Mouse (Mus musculus): ENCODE results near the gene Syne3.

Gene Syne3

DNA sequence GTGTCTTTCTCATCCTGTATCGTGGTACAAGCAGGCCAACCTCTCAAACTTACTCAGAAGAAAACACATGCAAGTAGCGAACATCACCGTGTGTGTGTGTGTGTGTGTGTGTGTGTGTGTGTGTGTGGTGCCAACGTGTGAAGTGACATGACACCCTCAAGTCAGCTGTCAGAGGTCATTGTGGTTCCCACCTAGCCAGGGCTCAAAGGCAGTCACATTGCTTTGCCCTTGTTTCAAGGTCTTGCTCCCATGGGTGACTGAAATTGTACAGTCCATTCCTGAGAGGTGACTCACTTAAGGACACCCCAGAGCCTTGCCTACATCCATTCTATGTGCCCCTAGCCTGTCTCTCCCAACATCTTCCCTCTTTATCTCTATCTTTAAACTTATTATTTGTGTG lies 40.0 kb downstream of the Syne3 start:
- DNase-seq (ENCODE audit: low spot score in 2 of 2) = no peak

DNA sequence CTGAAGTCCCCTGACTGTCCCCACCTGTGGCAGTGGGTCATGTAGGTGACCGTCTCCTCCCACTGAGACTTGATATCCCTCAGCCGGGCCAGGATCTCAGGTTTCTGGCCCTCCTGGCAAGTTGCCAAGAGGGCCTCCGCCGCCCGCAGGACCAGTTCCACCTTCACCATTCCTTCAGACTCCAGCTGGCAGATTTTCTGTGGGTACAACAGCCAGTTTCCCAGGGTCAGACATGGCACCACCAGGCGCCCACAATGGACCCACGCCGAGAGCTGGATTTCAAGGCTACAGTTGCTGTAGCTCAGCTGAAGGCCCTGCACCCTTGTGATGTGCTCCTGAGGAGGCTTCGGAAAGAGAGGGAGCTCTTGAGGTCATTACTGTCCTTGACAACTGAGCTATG lies 40.4 kb downstream of the Syne3 start:
- no peak for DNase-seq (ENCODE audit: low spot score in 2 of 2)

DNA sequence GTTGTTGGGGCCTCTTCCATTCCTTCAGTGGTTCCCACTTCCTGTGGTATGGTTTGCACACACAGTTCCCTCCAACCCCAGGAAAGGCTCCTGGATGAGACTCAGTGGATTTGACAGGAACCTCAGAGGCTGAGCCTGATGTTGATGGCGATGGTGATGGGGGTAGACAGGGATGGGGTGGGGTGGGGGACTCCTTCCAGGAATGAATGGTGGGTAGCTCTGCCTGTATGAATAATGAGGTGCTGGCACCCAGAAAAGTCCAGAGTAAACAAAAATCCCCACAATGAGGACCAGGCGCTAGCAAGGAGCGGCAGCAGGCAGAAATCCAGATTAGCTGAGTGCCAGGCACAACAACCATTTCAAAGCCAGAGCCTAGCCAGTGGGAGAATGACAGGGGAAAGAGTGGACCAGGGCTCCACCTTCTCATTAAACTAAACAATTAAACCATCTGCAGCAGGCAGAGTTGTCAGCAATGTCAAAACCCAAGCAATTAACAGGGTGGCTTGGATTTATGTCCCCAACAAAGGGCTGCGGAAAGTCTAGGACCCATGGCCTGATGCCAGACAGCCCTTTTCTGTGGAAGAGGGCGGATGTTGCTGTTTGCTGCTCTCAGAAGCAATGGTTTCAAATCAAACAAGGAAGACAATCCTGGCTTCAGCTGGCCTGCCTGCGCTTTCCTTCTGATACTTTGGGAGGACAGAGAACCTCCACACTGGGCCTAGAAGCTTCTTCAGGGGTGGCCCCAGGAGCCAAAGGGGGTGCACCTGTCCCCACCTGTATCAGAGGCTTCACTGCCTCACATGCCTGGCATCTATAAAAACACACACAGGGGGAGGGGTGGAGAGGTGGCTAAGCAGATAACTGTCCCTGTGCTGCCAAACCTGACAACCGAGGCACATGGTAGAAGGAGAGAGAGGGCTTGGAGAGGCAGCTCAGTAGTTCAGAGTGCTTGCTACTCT lies 44.4 kb downstream of the Syne3 start:
- DNase-seq (ENCODE audit: low spot score in 2 of 2) = peak in 1 of 2 experiments; percentile 34

DNA sequence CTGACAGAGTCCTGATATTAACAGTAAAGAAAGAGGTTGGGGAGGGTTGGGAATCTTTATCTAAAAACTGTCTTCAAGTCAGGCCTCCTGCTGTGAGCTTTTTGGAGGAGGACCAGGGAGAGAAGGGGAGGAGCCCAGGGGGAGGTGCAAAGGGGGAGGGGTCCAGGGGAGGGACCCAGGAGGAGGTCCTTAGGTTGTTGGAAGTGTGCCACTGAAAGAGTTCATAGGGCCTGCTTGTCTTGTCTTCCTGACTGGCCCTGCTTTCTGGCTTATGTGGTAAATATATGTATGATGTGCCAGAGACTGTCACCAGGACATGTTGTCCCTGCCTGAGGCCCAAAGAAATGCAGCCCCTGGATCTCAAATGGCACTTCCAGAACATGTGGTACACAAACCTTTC lies 49.2 kb downstream of the Syne3 start:
- no peak for DNase-seq (ENCODE audit: low spot score in 2 of 2)

DNA sequence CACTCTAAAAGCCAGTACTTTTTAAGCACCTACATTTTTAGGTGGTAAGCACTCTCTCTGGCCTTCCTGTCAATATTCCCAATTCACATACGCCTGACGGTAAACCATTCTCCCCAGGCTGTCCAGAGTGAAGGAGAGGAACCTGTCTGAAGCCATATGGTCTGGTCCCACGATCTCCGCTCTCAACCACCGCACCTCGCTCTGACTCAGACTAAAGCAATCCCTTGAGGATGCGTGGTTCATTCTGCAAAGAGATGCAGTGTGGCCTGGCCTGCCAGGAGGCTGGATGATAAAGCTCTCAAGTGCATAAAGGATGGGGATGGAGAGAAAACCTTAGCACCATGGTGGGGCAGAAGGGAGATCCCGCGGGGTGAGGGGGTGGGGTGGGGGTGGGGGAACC lies 49.6 kb downstream of the Syne3 start:
- no peak for DNase-seq (ENCODE audit: low spot score in 2 of 2)

DNA sequence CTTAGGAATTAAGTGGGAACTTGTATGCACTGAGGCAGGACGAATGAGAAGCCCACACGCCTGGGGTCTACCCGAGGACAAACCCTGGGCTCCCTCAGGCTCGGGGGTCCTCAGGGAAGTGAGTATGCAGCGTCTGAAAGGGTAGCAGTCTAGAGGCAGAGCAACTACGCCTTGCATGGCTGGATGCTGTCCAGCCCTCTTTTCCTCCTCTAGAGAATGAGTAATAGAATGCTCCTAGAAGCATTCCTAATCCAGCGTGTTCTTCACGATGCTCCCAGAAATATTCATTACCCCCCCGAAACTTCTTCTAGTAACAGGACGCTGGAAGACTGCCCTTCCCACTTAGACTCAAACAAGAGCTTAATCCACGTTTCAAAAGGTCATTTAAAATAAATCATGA lies 51.3 kb downstream of the Syne3 start:
- no peak for DNase-seq (ENCODE audit: low spot score in 2 of 2)

DNA sequence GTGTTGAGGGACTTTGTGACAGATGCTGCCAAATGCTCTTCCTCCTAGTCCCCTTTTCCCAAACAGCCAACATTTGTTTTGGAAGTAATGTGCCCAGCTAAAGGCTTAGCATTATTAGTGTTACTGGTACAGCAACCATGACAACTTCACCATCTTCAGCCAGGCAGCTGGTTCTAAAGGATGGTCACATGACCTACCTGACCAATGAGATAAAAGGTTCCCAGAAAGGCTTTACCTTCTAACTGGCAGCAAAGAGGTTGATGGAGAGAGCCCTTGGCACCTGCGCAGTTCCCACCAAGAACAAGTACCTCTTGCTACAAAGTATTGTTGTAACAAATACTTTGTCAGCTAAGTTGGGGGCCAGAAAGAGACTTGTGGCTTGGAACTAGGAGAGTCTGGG lies 52.4 kb downstream of the Syne3 start:
- DNase-seq (ENCODE audit: low spot score in 2 of 2) = no peak

DNA sequence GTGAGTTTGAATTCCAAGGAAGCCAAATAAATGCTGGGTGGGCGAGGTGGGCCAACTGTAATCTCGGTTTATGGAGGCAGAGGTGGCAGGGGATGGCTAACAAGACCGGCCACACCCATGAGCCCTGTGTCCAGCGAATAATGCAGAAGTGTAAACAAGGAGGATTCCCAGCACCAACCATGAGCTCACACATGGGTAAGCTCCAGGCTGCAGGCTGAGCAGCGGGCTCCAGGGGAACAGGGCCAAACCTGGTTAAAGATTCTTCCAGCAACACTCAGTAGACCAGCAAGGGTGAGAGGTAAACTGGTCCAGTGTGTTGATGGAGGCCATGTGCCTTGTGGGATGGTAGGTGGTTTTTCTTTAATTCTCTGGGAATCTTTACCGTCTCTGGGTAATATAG lies 53.2 kb downstream of the Syne3 start:
- DNase-seq (ENCODE audit: low spot score in 2 of 2) = no peak

DNA sequence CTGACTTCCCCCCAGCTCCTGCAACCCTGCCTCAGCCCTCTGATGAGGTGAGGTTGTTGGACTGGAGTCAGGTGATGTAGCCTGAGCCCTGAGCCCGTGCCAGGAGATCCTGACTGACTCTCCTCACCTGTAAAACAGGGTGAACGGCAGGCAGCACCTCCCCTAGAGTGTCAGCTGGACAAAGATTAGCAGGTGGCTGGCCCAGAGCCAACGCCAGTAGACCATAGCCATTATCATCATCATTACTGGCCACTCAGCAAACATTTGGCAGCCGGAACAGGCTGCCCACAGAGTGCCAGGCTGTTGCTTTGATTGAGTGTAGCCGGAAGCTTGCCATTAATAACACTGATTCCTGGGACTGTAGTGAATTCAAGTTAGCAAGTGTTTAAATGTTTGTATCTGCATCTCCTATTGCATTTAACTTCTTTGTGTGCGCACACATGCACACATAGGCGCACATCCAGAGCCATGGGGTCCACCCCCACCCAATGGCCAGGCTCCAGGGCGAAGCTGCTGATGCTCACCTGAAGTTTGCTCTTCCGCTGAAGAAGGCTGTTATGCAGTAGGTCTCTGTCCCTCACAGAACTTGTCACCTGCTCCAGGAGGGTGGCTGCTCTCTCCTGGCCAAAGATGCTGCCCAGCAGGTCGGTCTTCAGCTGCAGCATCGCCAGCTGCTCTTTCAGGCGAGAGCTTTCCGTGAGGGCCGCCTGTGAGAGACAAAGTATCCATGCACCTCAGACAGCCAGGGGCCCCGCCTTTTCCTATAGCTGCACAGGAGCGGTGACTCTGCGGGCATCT lies 54.4 kb downstream of the Syne3 start:
- no peak for DNase-seq (ENCODE audit: low spot score in 2 of 2)

DNA sequence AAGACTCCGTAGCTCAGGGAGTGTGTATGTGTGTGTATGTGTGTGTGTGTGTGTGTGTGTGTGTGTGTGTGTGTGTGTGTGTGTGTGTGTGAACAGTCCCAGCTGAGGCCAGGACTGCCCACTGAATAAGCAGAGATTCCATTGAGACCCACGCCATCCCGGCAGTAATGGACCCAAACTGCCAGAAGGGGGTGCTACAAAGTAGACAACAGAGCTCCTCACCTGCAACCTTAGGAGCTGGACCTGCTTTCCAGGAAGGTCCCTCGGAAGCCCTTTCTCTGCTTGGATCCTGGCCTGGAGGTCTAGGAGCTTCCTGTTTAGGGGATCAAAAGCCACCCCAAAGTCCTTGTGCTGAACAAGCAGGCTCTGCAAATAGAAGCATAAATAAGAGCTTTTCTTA lies 55.7 kb downstream of the Syne3 start:
- no peak for DNase-seq (ENCODE audit: low spot score in 2 of 2)

DNA sequence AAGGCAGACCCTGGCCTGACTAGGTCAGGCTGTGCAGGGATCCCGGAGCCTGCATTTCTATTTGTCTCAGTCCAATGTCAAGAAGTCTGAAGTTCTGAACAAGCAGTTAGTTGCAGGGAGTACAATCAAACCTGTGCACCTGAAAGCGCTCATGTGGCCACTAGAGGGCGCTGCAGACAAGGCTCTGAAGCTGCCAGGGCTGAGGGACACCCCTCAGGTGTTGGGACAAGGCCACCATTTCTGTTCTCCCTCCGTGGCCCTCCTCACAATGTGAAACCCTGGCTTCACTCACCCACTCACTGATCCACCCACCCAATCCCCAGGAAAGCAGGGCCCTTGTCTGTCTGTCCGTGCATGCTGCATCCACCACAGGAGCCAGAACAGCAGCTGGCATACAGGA lies 57.2 kb downstream of the Syne3 start:
- DNase-seq (ENCODE audit: low spot score in 2 of 2) = peak in 1 of 2 experiments; percentile 66

DNA sequence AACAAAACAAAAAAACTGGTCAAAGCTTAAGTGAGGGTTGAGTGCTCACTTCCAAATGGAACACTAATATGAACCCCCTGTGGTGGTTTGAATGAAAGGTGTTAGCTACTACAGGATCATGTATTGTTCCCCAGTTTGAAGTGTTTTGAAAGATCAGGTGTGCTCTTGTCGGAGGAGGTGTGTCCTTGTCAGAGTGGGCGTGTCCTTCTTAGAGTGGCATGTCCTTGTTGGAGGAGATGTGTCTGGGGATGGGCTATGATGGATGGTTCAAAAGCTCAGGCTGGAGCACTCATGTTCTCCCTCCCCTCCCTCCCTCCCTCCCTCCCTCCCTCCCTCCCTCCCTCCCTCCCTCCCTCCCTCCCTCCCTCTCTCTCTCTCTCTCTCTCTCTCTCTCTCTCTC lies 61.7 kb downstream of the Syne3 start:
- DNase-seq (ENCODE audit: low spot score in 2 of 2) = no peak

DNA sequence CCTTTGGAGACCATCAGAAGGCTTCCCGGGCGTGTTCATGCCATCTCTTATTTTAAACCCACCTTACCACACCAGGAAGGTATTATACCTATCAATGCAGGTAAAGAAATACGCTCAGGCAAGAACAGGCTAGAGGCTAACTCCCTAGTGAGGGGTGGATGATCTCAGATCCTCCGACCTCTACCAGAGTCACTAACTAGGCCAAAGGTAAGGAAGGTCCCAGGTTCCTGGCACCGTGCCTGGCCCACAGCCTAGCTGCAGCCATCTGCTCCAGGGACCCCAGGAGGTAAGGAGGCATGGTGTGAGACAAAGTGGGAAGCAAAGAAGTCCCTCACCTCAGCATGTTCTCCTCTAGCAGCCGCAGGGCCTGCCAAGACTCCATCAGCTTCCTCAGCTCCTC lies 63.4 kb downstream of the Syne3 start:
- DNase-seq (ENCODE audit: low spot score in 2 of 2) = no peak

DNA sequence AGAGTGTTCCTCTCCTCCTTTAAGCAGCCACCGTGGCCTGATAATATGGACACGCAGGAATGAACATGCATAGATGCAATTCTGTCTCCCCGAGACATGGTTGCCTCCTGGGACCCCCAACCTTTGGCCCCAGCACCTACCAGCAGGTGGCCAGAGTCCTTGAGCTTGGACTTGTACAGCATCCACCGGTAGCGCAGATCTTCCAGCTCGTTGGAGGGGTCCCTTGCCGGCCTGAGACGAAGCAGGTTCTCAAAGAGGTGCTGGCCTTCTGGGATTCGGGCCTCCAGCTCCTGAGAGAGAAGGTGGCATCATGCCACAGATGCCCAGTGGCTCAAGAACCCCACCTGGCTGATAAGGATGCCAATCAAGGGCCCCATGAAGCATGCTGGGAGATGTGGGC lies 69.1 kb downstream of the Syne3 start:
- DNase-seq (ENCODE audit: low spot score in 2 of 2) = no peak

DNA sequence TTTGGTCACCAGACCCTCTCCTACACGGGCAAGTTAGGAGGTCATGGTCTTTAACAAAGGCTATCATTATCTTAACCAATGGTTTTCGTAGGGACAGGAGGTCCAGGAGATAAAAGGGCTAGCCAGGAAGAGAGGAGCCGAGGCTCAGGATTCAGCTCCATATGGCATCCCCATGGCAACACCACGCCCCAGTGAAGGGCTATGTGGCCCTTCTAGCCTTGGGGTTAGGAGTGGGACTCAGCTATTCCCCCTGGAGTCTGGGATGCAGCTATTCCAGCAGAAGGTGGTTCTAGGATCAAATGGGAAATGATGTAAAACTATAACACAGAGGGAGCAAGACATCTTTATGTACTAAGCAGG lies 69.6 kb downstream of the Syne3 start:
- no peak for DNase-seq (ENCODE audit: low spot score in 2 of 2)

DNA sequence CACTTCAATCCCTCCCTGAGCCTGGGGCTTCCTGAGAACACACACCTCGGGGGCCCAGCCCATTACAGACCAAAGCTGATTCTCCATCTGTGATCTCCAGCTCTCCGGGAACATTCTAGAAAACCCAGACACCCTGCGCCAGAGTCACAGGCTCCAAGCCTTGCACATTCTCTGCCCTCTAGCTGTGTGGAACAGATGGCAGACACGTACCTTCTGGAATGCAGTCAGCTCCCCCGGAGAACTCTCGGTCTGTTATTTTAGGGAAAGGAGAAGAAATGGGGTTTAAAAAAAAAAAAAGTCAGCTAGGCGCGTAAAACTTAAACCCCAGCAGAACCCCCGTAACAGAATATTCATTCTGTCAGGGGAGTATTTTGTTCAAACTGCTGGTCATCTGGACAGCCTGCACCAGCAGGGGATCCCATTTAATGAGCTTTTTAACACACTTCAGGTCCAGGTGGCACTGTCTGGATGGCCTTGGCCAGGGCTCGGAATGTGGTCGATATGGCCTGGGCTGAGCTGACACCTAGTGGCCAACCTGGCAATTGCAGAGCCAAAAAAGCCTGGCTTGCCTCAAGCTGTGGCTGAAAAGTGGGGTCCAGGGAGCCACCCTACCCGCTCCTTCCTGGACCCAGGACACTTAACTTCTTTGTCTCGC lies 70.1 kb downstream of the Syne3 start:
- peak; percentile 36 to 72 for DNase-seq (ENCODE audit: low spot score in 2 of 2)

DNA sequence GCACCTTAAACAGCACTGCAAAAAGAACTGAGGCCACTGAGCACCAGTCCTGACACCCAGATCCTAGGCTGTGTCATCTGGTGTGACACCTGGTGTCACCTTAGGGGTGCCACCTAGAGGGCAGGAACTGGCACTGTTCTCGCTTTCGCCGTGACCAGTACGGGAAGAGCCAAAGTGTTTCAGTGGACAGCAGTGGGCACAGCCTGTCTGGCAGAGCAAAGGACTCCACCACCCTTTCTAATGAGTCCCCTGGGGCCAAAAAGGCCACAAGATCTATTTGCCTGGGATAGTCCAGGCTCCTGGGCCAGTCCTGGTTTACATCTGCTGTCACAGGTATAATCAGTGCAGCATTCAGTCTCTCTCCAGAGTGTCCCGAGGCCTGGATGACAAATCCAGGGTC lies 70.7 kb downstream of the Syne3 start:
- DNase-seq (ENCODE audit: low spot score in 2 of 2) = no peak

DNA sequence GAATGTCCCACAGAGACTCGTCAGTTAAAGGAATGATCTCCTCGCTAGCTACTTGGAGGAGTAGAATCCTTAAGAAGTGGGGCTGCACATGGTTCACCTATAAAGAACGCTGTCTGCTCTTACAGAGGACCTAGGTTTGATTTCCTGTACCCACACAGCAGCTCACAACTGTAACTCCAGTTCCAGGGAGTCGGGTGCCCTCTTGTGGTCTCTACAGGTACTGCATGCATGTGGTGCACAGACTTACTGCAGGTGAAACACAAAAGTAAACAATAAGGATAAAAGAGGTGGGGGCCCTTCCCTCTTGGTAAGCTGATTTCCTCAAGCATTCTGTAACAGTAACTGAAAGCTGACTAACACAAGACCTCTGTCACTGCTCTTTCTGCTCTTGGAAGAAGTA lies 73.4 kb downstream of the Syne3 start:
- no peak for DNase-seq (ENCODE audit: low spot score in 2 of 2)

DNA sequence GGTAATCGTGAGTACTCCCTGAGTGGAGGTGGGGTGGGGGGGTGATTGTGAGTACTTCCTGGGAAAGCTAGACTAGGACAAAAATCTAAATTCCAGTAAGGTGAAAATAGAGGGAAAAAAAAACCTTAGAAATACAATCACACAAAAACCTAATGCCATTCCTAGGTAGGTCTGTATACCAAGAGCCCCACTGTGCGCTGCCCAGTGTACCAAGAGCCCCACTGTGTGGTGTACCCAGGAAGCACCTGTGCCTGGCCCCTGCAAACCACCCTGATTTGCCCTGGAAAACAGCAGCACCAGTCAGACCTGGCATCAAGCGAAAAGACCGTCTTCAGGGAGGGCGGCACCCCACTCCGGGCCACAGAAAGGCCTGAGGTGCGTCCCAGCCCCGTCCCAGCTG lies 74.5 kb downstream of the Syne3 start:
- DNase-seq (ENCODE audit: low spot score in 2 of 2) = no peak

DNA sequence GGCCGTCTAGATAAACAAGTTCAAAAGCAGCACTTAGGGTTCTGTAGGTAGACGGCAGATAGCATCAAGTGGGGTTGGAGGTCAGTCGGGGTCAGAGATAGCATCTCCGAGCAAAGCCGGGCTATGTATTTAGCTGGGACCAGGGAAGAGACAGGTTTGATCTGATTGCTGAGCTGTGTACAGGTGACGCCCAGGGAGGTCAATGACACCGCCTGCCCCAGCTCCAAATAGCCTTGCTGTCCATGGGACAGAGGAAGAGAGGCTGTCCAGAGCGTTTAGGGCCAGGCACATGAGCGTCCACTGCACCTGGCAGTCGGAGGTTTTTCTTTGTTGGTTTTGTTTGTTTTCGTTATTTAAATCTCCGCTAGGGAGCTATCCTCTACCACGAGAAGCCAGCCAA lies 75.8 kb downstream of the Syne3 start:
- no peak for DNase-seq (ENCODE audit: low spot score in 2 of 2)

DNA sequence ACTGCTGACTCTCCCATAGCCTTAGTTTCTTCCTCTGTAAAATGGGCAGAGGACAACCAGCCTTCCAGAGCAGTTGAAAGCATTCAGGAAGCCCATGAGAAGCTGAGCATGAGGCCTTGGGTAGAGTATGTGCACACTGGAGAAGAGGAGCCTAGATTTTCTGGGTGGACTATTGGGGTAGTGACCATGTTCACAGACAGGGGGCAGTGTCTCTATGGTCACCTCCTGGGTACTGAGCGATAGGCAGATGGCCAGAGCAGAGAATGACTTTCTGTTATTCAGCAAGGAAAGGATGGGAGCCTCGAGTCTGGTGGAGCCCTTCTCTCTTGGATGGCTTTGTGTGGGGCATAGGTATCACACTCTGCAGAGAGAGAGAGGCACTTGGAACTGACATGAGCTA lies 76.4 kb downstream of the Syne3 start:
- DNase-seq (ENCODE audit: low spot score in 2 of 2) = no peak

DNA sequence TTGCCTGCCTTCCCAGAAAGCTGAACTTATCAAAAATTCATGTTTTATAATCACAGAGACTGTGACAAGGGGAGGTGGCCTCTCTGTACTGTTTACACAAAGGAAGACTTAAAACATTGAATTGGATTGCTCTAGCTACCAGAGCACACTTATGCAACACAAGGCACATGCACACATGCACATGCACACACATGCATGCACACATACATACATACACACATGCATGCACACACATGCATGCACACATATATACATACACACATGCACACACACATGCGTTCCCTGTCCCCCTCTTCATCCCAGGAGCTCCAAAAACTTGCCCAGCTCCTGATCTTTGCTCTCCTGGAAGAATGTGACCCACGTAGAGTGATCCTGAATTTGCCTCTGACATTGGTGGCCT lies 83.8 kb downstream of the Syne3 start:
- no peak for DNase-seq (ENCODE audit: low spot score in 2 of 2)

DNA sequence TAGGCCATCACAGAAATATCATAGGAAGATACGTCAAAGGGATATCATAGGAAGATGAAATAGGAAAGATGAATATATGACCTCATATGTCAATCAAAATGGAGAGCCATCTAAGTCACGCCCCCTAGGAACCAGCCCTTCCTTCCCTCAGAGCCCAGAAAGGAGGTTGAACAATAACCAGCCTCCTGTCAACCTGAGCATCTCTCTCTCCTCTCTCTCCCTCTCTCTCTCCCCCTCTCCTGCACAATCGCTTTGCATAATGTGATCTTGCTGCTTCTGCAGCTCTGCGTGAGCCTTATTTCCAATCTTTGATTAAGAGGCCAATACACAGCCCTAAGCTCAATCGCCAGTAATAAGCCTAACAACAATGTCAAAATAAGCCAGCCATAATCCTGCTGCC lies 84.6 kb downstream of the Syne3 start:
- DNase-seq (ENCODE audit: low spot score in 2 of 2) = no peak
